Mouse (Mus musculus) lung, embryonic 15.5 days (tissue): ENCODE data around the gene Sult1a1. TPM values are rescaled to one million over a fixed set of nuclear protein-coding genes. Genes with fewer than 3 reads are reported as not detected.

ENCODE experiments used
- ATAC-seq: fragments of 200-750 bp; cut with Nextera tagmentation; 2 replicates; pipeline ENCODE4 v1.8.0; 2017; ENCODE audit warnings: moderate number of reproducible peaks, borderline replicate concordance; ENCODE audit not compliant: low FRiP score, low TSS enrichment; ENCODE audit errors: extremely low read depth
- H3K27ac ChIP-seq: fragments of 300-500 bp; sonication (generic); 2 replicates; pipeline ENCODE4 v1.5.1; 2015; ENCODE audit warnings: moderate library complexity, mild to moderate bottlenecking, inconsistent platforms
- H3K27me3 ChIP-seq: fragments of 300-500 bp; sonication (generic); 2 replicates; pipeline ENCODE4 v1.6.1; 2015; ENCODE audit warnings: inconsistent platforms
- H3K36me3 ChIP-seq: fragments of 300-500 bp; sonication (generic); 2 replicates; pipeline ENCODE4 v1.6.1; 2015; ENCODE audit warnings: inconsistent platforms
- H3K4me1 ChIP-seq: fragments of 300-500 bp; sonication (generic); 2 replicates; pipeline ENCODE4 v1.6.1; 2015; ENCODE audit warnings: inconsistent platforms
- H3K4me2 ChIP-seq: fragments of 300-500 bp; sonication (generic); 2 replicates; pipeline ENCODE4 v1.6.1; 2015; ENCODE audit warnings: inconsistent platforms, mild to moderate bottlenecking, moderate library complexity
- H3K4me3 ChIP-seq: fragments of 300-500 bp; sonication (generic); 2 replicates; pipeline ENCODE4 v1.5.1; 2015; ENCODE audit warnings: mild to moderate bottlenecking, inconsistent platforms
- H3K9ac ChIP-seq: fragments of 300-500 bp; sonication (generic); 2 replicates; pipeline ENCODE4 v1.6.1; 2015; ENCODE audit warnings: inconsistent platforms
- H3K9me3 ChIP-seq: fragments of 300-500 bp; sonication (generic); 2 replicates; pipeline ENCODE4 v1.6.1; 2016; ENCODE audit warnings: inconsistent platforms
- WGBS: fragments of 180-500 bp; shearing (Covaris S2); methylation state at CpG from one replicate; pipeline ENCODE4 v1.1.7; 2015; 5-methylcytosine and 5-hydroxymethylcytosine counted together
- polyA plus RNA-seq: library from polyadenylated mRNA; unstranded; fragments of >200 nt; fragmentation: Nextera tagmentation; extraction: Ambion mirVana; gene quantifications from 2 replicates; pipeline ENCODE4 v1.2.1, GENCODE M21; 2015

Gene Sult1a1
- polyA plus RNA-seq, 1 experiment from 2014 or later, result 6.8 TPM

DNA sequence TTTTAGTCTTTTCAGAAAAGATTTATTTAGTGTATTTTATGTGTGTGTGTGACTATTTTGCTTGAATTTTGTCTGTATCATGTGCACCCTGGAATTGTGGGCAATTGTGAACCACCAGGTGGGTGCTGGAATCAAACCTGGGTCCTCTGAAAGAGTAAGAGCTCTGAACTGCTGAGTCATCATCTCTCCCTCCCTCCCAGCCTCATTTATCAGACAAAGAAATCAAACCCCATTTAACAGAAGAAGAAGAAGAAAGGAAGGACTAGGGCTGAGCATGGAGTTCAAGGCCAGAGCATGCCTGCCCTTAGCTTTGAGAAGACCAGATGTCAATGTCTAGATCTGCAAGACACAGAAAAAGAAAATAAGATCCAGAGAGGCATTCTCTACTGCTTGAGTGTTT lies 40.9 kb downstream of the Sult1a1 start:
- no peak for ATAC-seq
- Histone ChIP-seq H3K9ac (no peak overlapping the region), H3K4me3 (no peak overlapping the region), H3K36me3 (no peaks in the 10 kb centered on the region), H3K9me3 (no peaks in the 10 kb centered on the region), H3K4me1 (no peaks in the 10 kb centered on the region), H3K27ac (no peak overlapping the region), H3K27me3 (no peaks in the 10 kb centered on the region), H3K4me2 (no peak overlapping the region)

DNA sequence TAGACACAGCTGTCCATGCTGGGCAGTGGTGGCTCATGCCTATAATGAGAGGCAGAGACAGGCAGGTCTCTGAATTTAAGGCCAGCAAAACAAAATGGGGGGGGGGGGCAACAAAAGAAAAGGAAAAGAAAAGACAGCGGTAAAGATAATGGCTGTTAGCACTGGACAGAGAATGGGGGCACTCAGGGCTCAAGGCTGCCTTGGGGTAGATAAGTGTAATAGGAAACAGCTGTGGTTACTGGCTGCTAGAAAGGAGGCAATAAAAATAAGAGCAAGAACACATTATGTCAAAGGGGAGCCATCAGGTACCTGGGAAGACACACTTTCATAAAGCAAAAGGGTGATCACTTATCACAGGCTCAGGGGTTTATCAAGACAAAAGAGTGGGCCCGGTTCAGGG lies 43.8 kb downstream of the Sult1a1 start:
- Histone ChIP-seq H3K4me2 (no peak overlapping the region), H3K4me1 (no peaks in the 10 kb centered on the region), H3K9ac (no peak overlapping the region), H3K27ac (no peak overlapping the region), H3K4me3 (no peak overlapping the region), H3K9me3 (no peaks in the 10 kb centered on the region), H3K36me3 (no peaks in the 10 kb centered on the region), H3K27me3 (no peaks in the 10 kb centered on the region)
- WGBS, result 76% methylated on average over 2 of the region's 2 CpGs
- no peak for ATAC-seq

DNA sequence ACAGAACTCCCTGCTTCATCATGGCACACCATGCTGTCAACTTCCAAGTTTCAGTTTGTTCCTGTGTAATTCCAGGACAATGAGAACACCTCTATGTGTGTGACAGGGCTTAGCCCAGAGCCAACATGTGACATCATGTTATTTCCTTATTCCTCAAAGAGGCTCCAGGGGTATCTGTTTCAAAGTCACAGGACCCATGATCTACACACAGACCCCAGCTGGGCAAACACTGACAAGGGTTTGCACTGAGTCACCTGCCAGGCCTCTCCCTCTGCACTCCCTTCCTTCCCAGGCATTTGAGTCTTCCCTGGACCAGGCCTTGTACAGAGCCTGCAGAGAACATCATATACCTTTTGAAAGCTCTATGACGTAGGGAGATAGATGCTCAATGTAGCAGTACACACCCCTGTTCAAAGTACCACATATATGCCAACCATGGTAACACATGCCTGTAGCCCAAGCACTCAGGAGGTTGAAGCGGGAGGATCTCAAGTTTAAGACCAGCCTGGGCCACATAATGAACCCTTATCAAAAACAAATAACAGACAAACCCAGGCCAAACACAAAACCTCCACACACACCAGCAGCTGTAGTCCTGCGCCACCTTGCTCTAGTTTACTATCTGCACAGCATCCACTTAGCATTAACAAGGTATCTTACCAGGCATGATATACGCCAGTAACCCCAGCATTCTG lies 45.3 kb downstream of the Sult1a1 start, which contains the start of gene Nupr1:
TSS of gene Nupr1 (minus strand) at position 38 of the 695 bp plus-strand sequence.
- Histone ChIP-seq H3K36me3 (no peaks in the 10 kb centered on the region), H3K4me3 (no peak within 1 kb of the TSS), H3K4me2 (no peak within 1 kb of the TSS), H3K4me1 (no peaks in the 10 kb centered on the region), H3K9ac (no peak within 1 kb of the TSS), H3K27me3 (no peaks in the 10 kb centered on the region), H3K9me3 (no peaks in the 10 kb centered on the region), H3K27ac (no peak within 1 kb of the TSS)
- WGBS, result 79% methylated on average over 4 of the region's 4 CpGs
- ATAC-seq, result no peak

DNA sequence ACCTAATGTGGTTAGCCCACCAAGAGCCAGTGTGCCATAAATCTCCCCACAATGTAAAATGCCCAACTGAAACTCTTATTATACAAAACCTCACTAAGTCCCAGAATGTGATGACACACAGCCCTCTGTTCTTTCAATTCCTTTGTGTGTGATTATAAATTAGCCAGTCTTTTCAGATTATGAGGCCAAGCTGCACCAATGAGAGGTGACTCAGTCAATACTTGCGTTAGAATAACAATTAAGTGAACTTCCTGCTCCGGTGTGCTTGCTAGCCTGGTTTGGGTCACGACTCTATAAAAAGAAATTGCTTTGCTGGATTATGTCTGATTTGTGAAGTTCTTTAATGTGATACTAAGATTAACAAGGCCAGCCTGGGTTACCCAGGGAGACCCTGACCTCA lies 46.3 kb downstream of the Sult1a1 start:
- H3K36me3 ChIP-seq, result no peaks in the 10 kb centered on the region
- H3K4me3 ChIP-seq, result no peak overlapping the region
- H3K9me3 ChIP-seq, result no peaks in the 10 kb centered on the region
- H3K4me2 ChIP-seq, result no peak overlapping the region
- peaks cover 8% of the 10 kb centered on the region; the same call in 1 of the 2 replicates for H3K4me1 ChIP-seq
- no peak overlapping the region for H3K27ac ChIP-seq
- no peak overlapping the region for H3K9ac ChIP-seq
- no peaks in the 10 kb centered on the region for H3K27me3 ChIP-seq
- ATAC-seq, result no peak
- 54% methylated on average over 3 of the region's 3 CpGs for WGBS

DNA sequence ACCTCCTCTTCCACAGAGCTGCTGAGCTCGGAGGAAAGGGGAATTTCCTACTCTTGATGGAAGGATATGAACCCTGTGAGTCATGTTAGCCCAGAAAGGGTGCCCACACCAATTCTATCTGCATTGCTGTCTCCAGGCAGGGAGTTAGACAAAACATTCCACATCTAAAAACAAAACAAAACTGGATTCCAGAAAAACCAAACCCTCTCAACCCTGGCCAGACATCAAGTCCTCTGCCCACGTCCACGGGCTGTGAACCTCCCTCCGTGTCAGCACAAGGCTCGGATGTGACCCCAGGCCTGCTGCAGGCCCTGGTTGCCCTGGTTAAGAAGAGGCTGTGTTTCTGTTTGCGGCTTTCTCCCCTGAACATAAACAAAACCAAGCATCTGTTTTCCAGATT lies 48.1 kb downstream of the Sult1a1 start:
- WGBS, result 46% methylated on average over 6 of the region's 6 CpGs
- Histone ChIP-seq H3K36me3 (no peaks in the 10 kb centered on the region), H3K9ac (no peak overlapping the region), H3K4me3 (no peak overlapping the region), H3K4me2 (no peak overlapping the region), H3K9me3 (no peaks in the 10 kb centered on the region), H3K27ac (no peak overlapping the region), H3K4me1 (peaks cover 10% of the 10 kb centered on the region; the same call in 1 of the 2 replicates), H3K27me3 (no peaks in the 10 kb centered on the region)
- ATAC-seq, result no peak

DNA sequence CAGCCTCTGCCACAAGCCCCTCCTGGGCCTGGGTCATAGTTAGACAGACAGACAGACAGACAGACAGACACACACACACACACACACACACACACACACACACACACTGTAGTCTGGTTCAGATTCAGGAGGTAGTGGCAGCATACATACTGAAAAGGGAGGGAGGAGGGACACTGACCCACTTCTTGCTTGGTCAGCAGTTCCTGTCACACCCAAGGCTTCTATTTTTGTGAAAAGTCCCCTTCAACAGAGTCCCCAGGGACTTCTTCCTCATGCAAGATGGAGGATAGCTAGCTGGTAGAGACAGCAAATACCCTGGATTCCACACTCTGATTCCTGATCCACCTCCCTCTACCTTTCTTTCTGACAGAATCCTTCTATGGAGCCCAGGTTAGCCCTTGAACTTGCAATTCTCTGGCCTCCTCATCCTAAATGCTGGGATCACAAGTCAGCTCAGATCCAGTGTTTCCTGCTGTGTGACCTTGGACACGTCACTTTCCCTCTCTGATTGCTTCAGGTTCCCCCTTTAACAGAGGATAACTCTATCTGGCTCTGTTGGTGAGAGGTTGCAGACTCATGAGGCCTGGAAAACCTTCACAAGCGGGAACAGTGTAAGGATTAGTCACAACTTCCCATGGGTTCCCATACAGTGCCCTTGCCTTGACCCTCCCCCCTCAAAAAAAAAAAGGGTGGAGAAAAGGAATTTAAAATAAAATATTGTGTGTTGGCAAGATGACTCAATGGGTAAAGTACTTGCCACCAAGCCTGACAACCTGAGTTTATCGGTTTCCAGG lies 50.2 kb downstream of the Sult1a1 start:
- WGBS, result 80% methylated on average over 3 of the region's 3 CpGs
- ATAC-seq, result peak; percentile 37; the same call in 1 of the 2 replicates
- no peaks in the 10 kb centered on the region for H3K9me3 ChIP-seq
- no peaks in the 10 kb centered on the region for H3K36me3 ChIP-seq
- H3K27me3 ChIP-seq, result no peaks in the 10 kb centered on the region
- no peak overlapping the region for H3K27ac ChIP-seq
- H3K4me2 ChIP-seq, result no peak overlapping the region
- H3K4me1 ChIP-seq, result peaks cover 15% of the 10 kb centered on the region
- no peak overlapping the region for H3K9ac ChIP-seq
- no peak overlapping the region for H3K4me3 ChIP-seq

DNA sequence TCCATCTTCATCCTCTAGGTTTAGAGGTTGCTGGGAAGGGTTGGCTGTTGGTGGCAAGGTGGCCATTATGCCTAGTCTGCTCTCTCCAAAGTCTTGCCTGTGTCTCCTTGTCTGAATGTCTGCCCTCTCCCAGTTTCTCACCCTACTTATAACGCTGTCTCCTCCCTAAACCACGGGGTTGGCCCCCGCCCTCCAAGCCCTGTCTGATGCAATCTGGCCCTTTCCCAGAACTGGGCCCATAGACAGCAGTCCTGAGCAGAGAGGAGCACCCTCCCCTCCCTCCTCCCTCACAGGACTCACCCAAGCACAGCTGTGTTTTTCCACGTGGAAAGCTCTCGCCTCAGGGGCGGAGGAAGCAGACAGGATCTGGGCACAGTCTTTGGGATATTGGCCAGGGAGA lies 50.9 kb downstream of the Sult1a1 start:
- Histone ChIP-seq H3K9me3 (no peaks in the 10 kb centered on the region), H3K36me3 (no peaks in the 10 kb centered on the region), H3K4me2 (peak overlapping the region; percentile 2; the same call in 1 of the 2 replicates), H3K4me1 (peaks cover 15% of the 10 kb centered on the region), H3K4me3 (0 out of 2 replicates have a peak overlapping the region, but pooled peaks have one; percentile 11), H3K27ac (peak overlapping the region; percentile 30; the same call in 1 of the 2 replicates), H3K27me3 (no peaks in the 10 kb centered on the region), H3K9ac (no peak overlapping the region)
- peak; percentile 89 for ATAC-seq
- WGBS, result 24% methylated on average over 6 of the region's 6 CpGs

DNA sequence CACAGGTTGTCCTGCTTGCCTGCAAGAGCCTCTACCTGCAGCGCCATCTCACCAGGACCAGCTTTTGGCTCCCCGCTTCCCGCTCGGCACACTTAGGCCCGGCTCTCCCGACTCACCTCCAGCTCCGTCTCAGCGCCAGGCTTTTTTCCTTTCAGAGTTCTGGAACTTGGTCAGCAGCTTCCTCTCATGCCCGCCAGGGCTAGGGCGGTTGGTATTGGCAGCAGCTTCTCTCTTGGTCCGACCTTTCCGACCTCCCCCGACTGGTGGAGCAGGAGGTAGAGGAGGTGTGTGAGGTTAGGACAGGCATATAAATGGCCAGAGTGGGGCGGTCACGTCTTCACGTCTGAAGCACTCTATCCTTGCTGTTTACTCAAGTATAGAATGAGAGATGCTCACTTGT lies 51.5 kb downstream of the Sult1a1 start:
- peaks cover 20% of the 10 kb centered on the region for H3K4me1 ChIP-seq
- no peaks in the 10 kb centered on the region for H3K9me3 ChIP-seq
- WGBS, result 58% methylated on average over 16 of the region's 16 CpGs
- peak overlapping the region; percentile 2; the same call in 1 of the 2 replicates for H3K4me2 ChIP-seq
- no peaks in the 10 kb centered on the region for H3K27me3 ChIP-seq
- no peak overlapping the region for H3K9ac ChIP-seq
- 0 out of 2 replicates have a peak overlapping the region, but pooled peaks have one; percentile 11 for H3K4me3 ChIP-seq
- no peak for ATAC-seq
- H3K36me3 ChIP-seq, result no peaks in the 10 kb centered on the region
- peak overlapping the region; percentile 30; the same call in 1 of the 2 replicates for H3K27ac ChIP-seq

DNA sequence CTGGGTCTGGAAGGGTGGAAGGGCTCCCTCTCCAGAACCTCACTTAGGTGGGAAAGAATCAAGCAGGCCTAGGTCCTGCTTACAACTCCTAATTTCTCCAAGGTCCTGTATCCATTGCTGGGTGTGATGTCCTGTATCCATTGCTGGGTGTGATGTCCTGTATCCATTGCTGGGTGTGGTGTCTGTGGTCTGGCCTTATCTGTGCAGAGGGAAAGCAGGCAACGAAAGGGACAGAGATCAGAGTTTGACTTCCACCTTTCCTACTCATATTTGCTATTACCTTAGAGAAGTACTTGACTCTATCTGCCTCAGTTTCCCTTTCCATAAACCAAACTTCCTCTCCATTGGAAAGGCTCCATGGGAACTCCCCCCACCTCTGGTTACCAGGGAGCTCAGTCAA lies 52.9 kb downstream of the Sult1a1 start:
- Histone ChIP-seq H3K4me3 (no peak overlapping the region), H3K4me2 (no peak overlapping the region), H3K27ac (no peak overlapping the region), H3K9ac (no peak overlapping the region), H3K27me3 (no peaks in the 10 kb centered on the region), H3K4me1 (peaks cover 20% of the 10 kb centered on the region), H3K36me3 (no peaks in the 10 kb centered on the region), H3K9me3 (no peaks in the 10 kb centered on the region)
- no peak for ATAC-seq
- 76% methylated on average over 1 of the region's 1 CpGs for whole genome bisulfite sequencing

Other genes starting within 250 kb of the Sult1a1 start
- gene Rabep2, start 247.7 kb downstream of the Sult1a1 start, polyA plus RNA-seq, result 35.4 and 37.6 TPM in 2 replicates
- 1.3 and 2.8 TPM in 2 replicates for gene Atp2a1, start 213.3 kb downstream of the Sult1a1 start, polyA plus RNA-seq
- 45.6 and 46.8 TPM in 2 replicates for gene Sh2b1, start 201.0 kb downstream of the Sult1a1 start, polyA plus RNA-seq
- gene Tufm, start 189.1 kb downstream of the Sult1a1 start, polyA plus RNA-seq, result 125 and 127 TPM in 2 replicates
- gene Atxn2l, start 173.0 kb downstream of the Sult1a1 start, polyA plus RNA-seq, result 47.7 and 54.1 TPM in 2 replicates
- 176 and 186 TPM in 2 replicates for gene Eif3c, start 110.0 kb downstream of the Sult1a1 start, polyA plus RNA-seq
- 1.1 and 1.5 TPM in 2 replicates for gene Apobr, start 91.5 kb downstream of the Sult1a1 start, polyA plus RNA-seq
- gene Cln3, start 90.6 kb downstream of the Sult1a1 start, polyA plus RNA-seq, result 27.7 and 27.9 TPM in 2 replicates
- gene Il27, start 81.5 kb downstream of the Sult1a1 start, polyA plus RNA-seq, result not detected in 2 replicates
- 23.4 and 30.0 TPM in 2 replicates for gene Nupr1, start 45.6 kb downstream of the Sult1a1 start, polyA plus RNA-seq
- 47.3 and 54.9 TPM in 2 replicates for gene Sgf29, start 27.1 kb downstream of the Sult1a1 start, polyA plus RNA-seq
- gene Bola2, start 19.0 kb upstream of the Sult1a1 start, polyA plus RNA-seq, result 105 and 119 TPM in 2 replicates
- gene Slx1b, start 19.4 kb upstream of the Sult1a1 start, polyA plus RNA-seq, result 9.9 and 11.5 TPM in 2 replicates
- 36.0 and 58.1 TPM in 2 replicates for gene Coro1a, start 31.4 kb upstream of the Sult1a1 start, polyA plus RNA-seq
- gene Mapk3, start 83.2 kb upstream of the Sult1a1 start, polyA plus RNA-seq, result 132 and 135 TPM in 2 replicates
- 2.5 and 2.8 TPM in 2 replicates for gene Gdpd3, start 89.9 kb upstream of the Sult1a1 start, polyA plus RNA-seq
- 90.3 and 96.2 TPM in 2 replicates for gene Ypel3, start 100.5 kb upstream of the Sult1a1 start, polyA plus RNA-seq
- gene Tbx6, start 105.1 kb upstream of the Sult1a1 start, polyA plus RNA-seq, result 0.26 and 0.51 TPM in 2 replicates
- gene Ppp4c, start 116.1 kb upstream of the Sult1a1 start, polyA plus RNA-seq, result 260 and 262 TPM in 2 replicates
- gene Fam57b, start 121.2 kb upstream of the Sult1a1 start, polyA plus RNA-seq, result 0.10 and 0.19 TPM in 2 replicates
- gene 4930451I11Rik, start 155.2 kb upstream of the Sult1a1 start, polyA plus RNA-seq, result not detected in 2 replicates
- gene Doc2a, start 171.0 kb upstream of the Sult1a1 start, polyA plus RNA-seq, result 0.81 and 1.1 TPM in 2 replicates
- gene Hirip3, start 185.5 kb upstream of the Sult1a1 start, polyA plus RNA-seq, result 31.6 and 34.4 TPM in 2 replicates
- 76.6 and 78.3 TPM in 2 replicates for gene Ino80e, start 185.9 kb upstream of the Sult1a1 start, polyA plus RNA-seq
- 48.0 and 55.0 TPM in 2 replicates for gene Taok2, start 208.3 kb upstream of the Sult1a1 start, polyA plus RNA-seq
- gene Tmem219, start 246.5 kb upstream of the Sult1a1 start, polyA plus RNA-seq, result 31.6 and 32.9 TPM in 2 replicates